ENCODE assay signal across 8 mouse cellular contexts in genomic region chr14:72158537-72159323, GRCm38 (mm10).
DNase-seq lines count a peak whose midpoint lies in the region; ATAC-seq and TF ChIP-seq lines count a peak whose summit lies in the region.

No protein-coding gene starts in this region.

- H3K36me3 ChIP-seq in lung, embryonic 14.5 days (ENCODE audit: insufficient read depth), result no peaks in the 10 kb centered on the region
- no peaks in the 10 kb centered on the region for H3K36me3 ChIP-seq in forebrain, embryonic 12.5 days (replicated peaks)
- no peaks in the 10 kb centered on the region for H3K36me3 ChIP-seq in intestine, embryonic 15.5 days

- TF ChIP-seq CTCF in lung, embryonic 14.5 days (IDR thresholded peaks at IDR 0.05; ENCODE audit: low read depth), result no peak
- no peak for TF ChIP-seq CTCF in lung, adult 2 months (IDR thresholded peaks at IDR 0.05; ENCODE audit: insufficient read depth, low read length)
- no peak for TF ChIP-seq CTCF in cerebellum, adult 2 months (IDR thresholded peaks at IDR 0.05; ENCODE audit: borderline replicate concordance, insufficient read depth, low read depth, low read length)

- no peaks in the 10 kb centered on the region for H3K9me3 ChIP-seq in lung, embryonic 14.5 days (ENCODE audit: low read depth, low read length)
- no peaks in the 10 kb centered on the region for H3K9me3 ChIP-seq in forebrain, embryonic 12.5 days
- H3K9me3 ChIP-seq in intestine, embryonic 15.5 days, result no peaks in the 10 kb centered on the region

- peak; percentile 77 for DNase-seq in lung, embryonic 14.5 days
- DNase-seq in lung, adult 2 months, result no peak
- DNase-seq in mesoderm, embryonic 11.5 days (ENCODE audit: low read depth, low spot score), result peak; percentile 87
- no peak for DNase-seq in spleen, adult 12 weeks (ENCODE audit: low spot score)
- no peak for DNase-seq in urinary bladder, adult 2 months (ENCODE audit: low spot score)
- DNase-seq in cerebellum, adult 2 months, result no peak

- ATAC-seq in lung, embryonic 14.5 days (ENCODE audit: insufficient read depth), result peak; percentile 93
- peak; percentile 51 for ATAC-seq in forebrain, embryonic 12.5 days (ENCODE audit: low FRiP score)
- peak; percentile 77 for ATAC-seq in intestine, embryonic 15.5 days

- WGBS in lung, embryonic 14.5 days, result 13% methylated on average over 13 of the region's 13 CpGs
- 10% methylated on average over 13 of the region's 13 CpGs for WGBS in lung, adult 2 months
- 35% methylated on average over 13 of the region's 13 CpGs for WGBS in forebrain, embryonic 12.5 days
- WGBS in intestine, embryonic 15.5 days, result 17% methylated on average over 13 of the region's 13 CpGs
- WGBS in cerebellum, adult 2 months, result 6% methylated on average over 13 of the region's 13 CpGs

- 0 out of 2 replicates have a peak overlapping the region, but pooled peaks have one; percentile 30 for H3K27ac ChIP-seq in lung, embryonic 14.5 days (ENCODE audit: low read depth)
- H3K27ac ChIP-seq in forebrain, embryonic 12.5 days, result no peak overlapping the region
- H3K27ac ChIP-seq in intestine, embryonic 15.5 days, result 0 out of 2 replicates have a peak overlapping the region, but pooled peaks have one; percentile 9
- H3K27ac ChIP-seq in cerebellum, adult 2 months (ENCODE audit: insufficient read depth, low read length), result no peak overlapping the region

- TF ChIP-seq POLR2A in lung, adult 2 months (IDR thresholded peaks at IDR 0.05; ENCODE audit: borderline replicate concordance, extremely low read depth, low read depth, low read length), result no peak
- TF ChIP-seq POLR2A in cerebellum, adult 2 months (IDR thresholded peaks at IDR 0.05; ENCODE audit: borderline replicate concordance, insufficient read depth, low read length), result no peak

- peak overlapping the region; percentile 49; the same call in 1 of the 2 replicates for H3K4me2 ChIP-seq in lung, embryonic 14.5 days
- no peak overlapping the region for H3K4me2 ChIP-seq in forebrain, embryonic 12.5 days
- H3K4me2 ChIP-seq in intestine, embryonic 15.5 days (replicated peaks), result peak overlapping the region; percentile 48

- no peak overlapping the region for H3K9ac ChIP-seq in lung, embryonic 14.5 days
- H3K9ac ChIP-seq in forebrain, embryonic 12.5 days, result no peak overlapping the region
- no peak overlapping the region for H3K9ac ChIP-seq in intestine, embryonic 15.5 days

- H3K27me3 ChIP-seq in lung, embryonic 14.5 days (ENCODE audit: insufficient read depth, low read length), result no peaks in the 10 kb centered on the region; the same call in 1 of the 2 replicates
- no peaks in the 10 kb centered on the region for H3K27me3 ChIP-seq in forebrain, embryonic 12.5 days
- H3K27me3 ChIP-seq in intestine, embryonic 15.5 days (replicated peaks), result no peaks in the 10 kb centered on the region
- H3K27me3 ChIP-seq in cerebellum, adult 2 months (ENCODE audit: control insufficient read depth, insufficient read depth, low read length), result no peaks in the 10 kb centered on the region

- no peaks in the 10 kb centered on the region for H3K4me1 ChIP-seq in lung, embryonic 14.5 days (ENCODE audit: insufficient read depth)
- H3K4me1 ChIP-seq in lung, adult 2 months (ENCODE audit: control insufficient read depth, insufficient read depth, low read length), result no peaks in the 10 kb centered on the region
- no peaks in the 10 kb centered on the region; the same call in 1 of the 2 replicates for H3K4me1 ChIP-seq in forebrain, embryonic 12.5 days
- H3K4me1 ChIP-seq in intestine, embryonic 15.5 days (replicated peaks), result 0 out of 2 replicates have a peak, but pooled peaks cover 7% of the 10 kb centered on the region
- H3K4me1 ChIP-seq in cerebellum, adult 2 months (ENCODE audit: control insufficient read depth, insufficient read depth, low read length), result no peaks in the 10 kb centered on the region

- H3K4me3 ChIP-seq in lung, embryonic 14.5 days (ENCODE audit: low read depth, low read length), result peak overlapping the region; percentile 17; the same call in 1 of the 2 replicates
- no peak overlapping the region for H3K4me3 ChIP-seq in lung, adult 2 months (replicated peaks; ENCODE audit: extremely low read depth, low read depth, low read length)
- no peak overlapping the region for H3K4me3 ChIP-seq in forebrain, embryonic 12.5 days (replicated peaks)
- H3K4me3 ChIP-seq in intestine, embryonic 15.5 days (replicated peaks), result 0 out of 2 replicates have a peak overlapping the region, but pooled peaks have one; percentile 10
- no peak overlapping the region for H3K4me3 ChIP-seq in cerebellum, adult 2 months (replicated peaks; ENCODE audit: insufficient read depth, low read depth, low read length)

Comparison
In these comparisons a context has a peak if more than half of its experiments do, and no peak if none do; other contexts are left out.
1. DNase-seq: peak in lung, embryonic 14.5 days (single experiment) and mesoderm, embryonic 11.5 days (single experiment); none in lung, adult 2 months (single experiment), spleen, adult 12 weeks (single experiment), urinary bladder, adult 2 months (single experiment) and cerebellum, adult 2 months (0 of 2).
2. H3K4me3 ChIP-seq: peak in lung, embryonic 14.5 days (single experiment) and intestine, embryonic 15.5 days (single experiment); none in lung, adult 2 months (single experiment), forebrain, embryonic 12.5 days (single experiment) and cerebellum, adult 2 months (single experiment).
3. H3K27ac ChIP-seq: peak in lung, embryonic 14.5 days (single experiment) and intestine, embryonic 15.5 days (single experiment); none in forebrain, embryonic 12.5 days (single experiment) and cerebellum, adult 2 months (single experiment).
4. Peak in every context shown above with its lines, with median percentiles within 50 percentile points of each other: ATAC-seq.